Mouse (Mus musculus): ENCODE results near the gene Ccdc127. TPM values are rescaled to one million over a fixed set of nuclear protein-coding genes. Genes with fewer than 3 reads are reported as not detected.

Ccdc127 gene
- 63.9 and 67.0 TPM in 2 replicates for polyA plus RNA-seq (2015; fragmentation: Nextera tagmentation; extraction: Ambion mirVana)

DNA sequence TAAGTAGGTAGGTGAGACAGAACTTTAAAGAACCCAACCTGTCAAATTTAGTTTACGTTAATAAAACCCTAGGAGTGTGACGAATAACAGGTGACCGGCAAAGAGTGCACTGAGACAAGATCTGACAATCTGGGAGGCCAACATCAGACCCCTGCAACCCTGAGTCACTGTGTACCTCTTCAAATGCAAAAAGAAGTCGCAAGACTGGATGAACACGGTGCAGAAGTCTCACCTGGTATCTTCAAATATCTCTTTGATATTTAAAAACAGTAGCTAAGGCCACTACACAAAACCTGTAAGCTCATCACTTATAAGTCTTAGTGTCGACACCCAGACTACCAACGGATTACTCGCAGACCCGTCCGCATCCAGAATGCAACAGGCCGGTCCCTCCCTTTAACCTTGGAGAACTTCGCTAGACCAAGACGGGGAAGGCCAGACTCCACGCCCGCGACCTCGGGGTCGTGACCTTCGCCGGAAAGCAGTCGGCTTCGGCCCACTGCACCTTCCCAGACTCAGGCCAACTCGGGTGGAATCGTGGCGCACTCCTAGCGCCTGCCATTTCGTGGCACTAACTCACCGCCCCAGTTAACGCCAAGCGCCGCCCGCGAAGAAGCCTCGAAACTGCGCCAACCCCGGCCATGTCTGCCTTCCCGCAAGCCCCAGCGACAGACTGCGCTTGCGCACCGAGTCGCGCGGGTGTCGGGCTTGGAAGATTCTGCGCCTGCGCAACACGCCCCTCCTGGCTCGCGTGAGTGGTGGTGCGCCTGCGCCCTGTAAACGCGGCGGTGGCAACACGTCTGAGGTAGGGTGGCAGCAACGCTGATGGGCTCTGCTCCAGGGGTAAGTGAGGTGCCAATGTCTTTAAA, at the start of gene Ccdc127, which contains the start of gene Sdha:
Gene Ccdc127 (plus strand): TSS at position 744 of the 869 bp plus-strand sequence.
Gene Sdha (minus strand): TSS at position 715 of the 869 bp plus-strand sequence.
- ATAC-seq (ENCODE audit: insufficient number of reproducible peaks, low FRiP score, low TSS enrichment, low read depth), result peak; percentile 97
- H3K4me3 ChIP-seq, result peak within 1 kb of the TSS; percentile 78
- peak within 1 kb of the TSS; percentile 88 for H3K27ac ChIP-seq
- H3K9ac ChIP-seq, result peak within 1 kb of the TSS; percentile 82
- under 1% methylated on average over 57 of the region's 57 CpGs for WGBS
- peaks cover 15% of the 10 kb centered on the region; the same call in 1 of the 2 replicates for H3K36me3 ChIP-seq
- no peaks in the 10 kb centered on the region for H3K9me3 ChIP-seq
- H3K4me2 ChIP-seq, result peak within 1 kb of the TSS; percentile 48
- H3K27me3 ChIP-seq, result no peaks in the 10 kb centered on the region
- H3K4me1 ChIP-seq, result peaks cover 10% of the 10 kb centered on the region

DNA sequence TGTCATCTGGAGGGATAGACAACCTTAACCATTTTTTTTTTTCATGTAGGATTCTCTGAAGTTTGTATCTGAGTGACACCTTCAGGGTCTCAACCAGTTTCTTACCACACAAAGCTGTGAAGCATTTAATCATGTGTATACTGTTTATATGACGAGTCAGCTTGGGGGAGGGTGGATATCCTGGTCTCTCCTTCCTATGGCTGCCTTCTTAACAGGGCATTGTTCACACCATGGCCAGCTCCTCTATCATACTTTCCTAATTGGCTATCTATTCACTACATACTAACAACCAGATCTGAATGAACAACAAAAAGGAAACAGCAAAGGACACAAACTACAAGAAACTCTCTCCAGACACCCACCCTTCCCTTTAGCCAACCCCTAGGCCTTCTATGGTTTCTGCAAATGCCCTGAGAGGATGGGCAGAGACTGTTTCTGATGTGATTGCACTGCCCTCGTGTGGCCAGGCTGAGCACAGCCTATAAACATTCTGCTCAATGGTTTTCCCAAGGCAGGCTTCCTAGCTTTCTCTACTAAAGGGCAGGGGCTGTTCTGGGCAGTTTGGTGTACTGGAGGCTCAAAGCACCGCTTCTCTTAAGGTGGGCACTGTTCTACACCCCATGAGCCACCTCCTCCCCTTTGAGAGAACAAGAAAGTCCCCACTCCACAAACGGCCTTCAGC, 49.0 kb upstream of the Ccdc127 start:
- H3K9ac ChIP-seq, result no peak overlapping the region
- 0 out of 2 replicates have a peak, but pooled peaks have one; percentile 4 for ATAC-seq (ENCODE audit: insufficient number of reproducible peaks, low FRiP score, low TSS enrichment, low read depth)
- peaks cover 35% of the 10 kb centered on the region for H3K36me3 ChIP-seq
- 43% methylated on average over 4 of the region's 4 CpGs for WGBS
- no peaks in the 10 kb centered on the region for H3K4me1 ChIP-seq
- peak overlapping the region; percentile 12; the same call in 1 of the 2 replicates for H3K27ac ChIP-seq
- H3K4me2 ChIP-seq, result no peak overlapping the region
- H3K9me3 ChIP-seq, result no peaks in the 10 kb centered on the region
- no peaks in the 10 kb centered on the region for H3K27me3 ChIP-seq
- no peak overlapping the region for H3K4me3 ChIP-seq

DNA sequence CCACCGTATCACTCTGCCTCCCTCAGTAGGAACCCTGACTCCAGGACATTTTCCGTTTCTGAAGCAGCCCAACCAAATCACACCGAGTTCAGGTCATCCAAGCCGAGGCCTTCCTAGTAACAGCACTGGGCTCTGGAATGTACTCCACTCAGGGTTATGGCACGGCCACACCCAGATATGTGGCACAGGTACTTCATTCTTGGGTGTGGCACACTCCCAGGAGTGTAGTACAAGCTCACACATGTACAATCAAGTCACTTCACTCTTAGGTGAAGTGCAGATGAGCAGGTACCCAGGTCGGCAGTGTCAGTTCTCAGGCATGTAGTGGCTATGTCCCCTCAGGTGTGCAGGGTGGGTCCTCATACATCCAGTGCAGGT, 48.5 kb upstream of the Ccdc127 start:
- 74% methylated on average over 6 of the region's 6 CpGs for WGBS

DNA sequence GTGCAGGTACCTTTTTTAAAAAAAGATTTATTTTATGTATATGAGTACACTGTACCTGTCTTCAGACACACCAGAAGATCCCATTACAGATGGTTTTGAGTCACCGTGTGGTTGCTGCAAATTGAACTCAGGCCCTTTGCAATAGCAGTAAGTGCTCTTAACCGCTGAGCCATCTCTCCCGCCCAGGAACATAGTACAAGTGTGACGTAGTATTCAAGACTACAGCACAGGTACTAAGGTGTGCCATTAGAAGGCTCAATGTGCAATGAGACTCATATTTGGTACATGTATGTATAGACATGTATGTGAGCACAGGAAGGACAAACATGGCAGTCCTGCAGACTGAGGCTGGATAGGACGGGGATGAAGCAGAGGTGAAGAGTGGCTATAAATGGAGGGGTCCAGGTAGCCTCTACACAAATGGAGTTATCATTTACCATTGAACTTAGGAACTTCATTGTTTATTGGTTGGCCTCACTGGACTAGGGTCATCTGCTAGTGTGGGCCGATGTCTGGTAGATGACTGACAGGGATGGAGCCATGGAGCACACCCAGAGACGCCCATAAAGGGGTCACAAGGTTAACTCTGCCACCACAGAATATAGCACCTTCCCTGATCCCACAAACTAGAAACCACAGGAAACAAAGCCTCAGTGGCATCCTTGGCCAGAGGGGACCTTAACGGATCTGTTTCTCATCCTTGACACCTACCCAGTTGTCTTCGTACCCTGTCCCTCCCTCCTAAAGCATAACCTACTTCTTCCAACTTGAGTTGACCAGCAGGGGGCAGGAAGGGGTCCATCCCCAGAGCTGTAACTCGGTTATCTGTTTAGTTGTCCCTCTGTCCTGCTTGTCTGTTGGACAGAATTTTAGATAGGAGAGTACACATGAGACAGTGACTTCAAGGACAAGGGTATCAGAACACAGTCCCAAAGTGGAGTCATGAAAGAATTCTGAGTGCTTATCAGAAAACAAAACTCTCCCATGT, 47.8 kb upstream of the Ccdc127 start:
- WGBS, result 74% methylated on average over 10 of the region's 10 CpGs
- Histone ChIP-seq H3K27ac (no peak overlapping the region), H3K9ac (no peak overlapping the region), H3K4me3 (no peak overlapping the region), H3K4me1 (no peaks in the 10 kb centered on the region), H3K9me3 (no peaks in the 10 kb centered on the region), H3K36me3 (peaks cover 48% of the 10 kb centered on the region), H3K4me2 (no peak overlapping the region), H3K27me3 (no peaks in the 10 kb centered on the region)
- no peak for ATAC-seq (ENCODE audit: insufficient number of reproducible peaks, low FRiP score, low TSS enrichment, low read depth)

More for the DNA sequence above, 48.5 kb upstream of the Ccdc127 start:
- H3K9ac ChIP-seq, result no peak overlapping the region
- peaks cover 41% of the 10 kb centered on the region for H3K36me3 ChIP-seq
- 0 out of 2 replicates have a peak, but pooled peaks have one; percentile 23 for ATAC-seq (ENCODE audit: insufficient number of reproducible peaks, low FRiP score, low TSS enrichment, low read depth)
- no peaks in the 10 kb centered on the region for H3K27me3 ChIP-seq
- peak overlapping the region; percentile 12; the same call in 1 of the 2 replicates for H3K27ac ChIP-seq
- no peaks in the 10 kb centered on the region for H3K9me3 ChIP-seq
- H3K4me2 ChIP-seq, result no peak overlapping the region
- no peak overlapping the region for H3K4me3 ChIP-seq
- no peaks in the 10 kb centered on the region for H3K4me1 ChIP-seq

DNA sequence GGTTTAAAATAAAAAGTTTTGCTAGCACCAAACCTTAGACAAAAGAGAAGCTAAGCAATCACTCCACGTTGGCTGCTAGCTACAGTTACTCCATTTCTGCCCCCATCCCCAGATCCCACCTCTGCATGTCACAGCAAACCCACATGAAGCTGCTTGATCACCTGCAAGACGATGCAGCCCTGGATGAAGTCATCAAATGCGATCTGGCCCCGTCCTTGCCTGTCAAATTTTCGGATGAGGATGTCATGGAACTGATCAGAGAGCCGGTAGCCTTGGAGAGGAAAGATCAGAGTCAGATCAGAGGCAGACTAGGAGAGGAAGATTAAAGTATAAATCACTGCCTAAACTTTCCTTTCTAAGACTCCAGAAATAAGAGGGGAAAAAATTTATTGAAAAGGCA, 44.7 kb upstream of the Ccdc127 start:
- WGBS, result 88% methylated on average over 6 of the region's 6 CpGs
- no peak for ATAC-seq (ENCODE audit: insufficient number of reproducible peaks, low FRiP score, low TSS enrichment, low read depth)
- Histone ChIP-seq H3K4me3 (no peak overlapping the region), H3K9ac (no peak overlapping the region), H3K9me3 (no peaks in the 10 kb centered on the region), H3K4me2 (no peak overlapping the region), H3K36me3 (peaks cover 72% of the 10 kb centered on the region), H3K27ac (no peak overlapping the region), H3K27me3 (no peaks in the 10 kb centered on the region), H3K4me1 (no peaks in the 10 kb centered on the region)

DNA sequence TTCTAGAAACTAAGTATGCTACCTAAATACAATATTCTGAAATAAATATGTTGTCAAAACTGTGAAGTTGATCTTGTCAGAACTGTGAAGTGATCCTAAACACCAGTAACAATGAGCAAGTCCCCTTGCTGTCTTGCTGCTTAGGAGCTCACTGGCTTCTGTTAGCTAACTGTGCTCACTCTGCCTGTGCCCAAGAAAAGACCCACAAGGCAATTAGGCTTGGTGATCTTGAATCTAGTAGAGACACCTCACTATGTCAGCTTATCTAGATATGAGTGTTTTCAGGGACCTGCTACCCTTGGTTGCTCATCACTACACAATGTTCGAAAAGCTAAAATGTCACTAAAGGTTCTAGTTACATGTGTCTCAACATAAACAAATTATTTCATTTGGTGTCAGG, 44.3 kb upstream of the Ccdc127 start:
- no peak overlapping the region for H3K4me3 ChIP-seq
- H3K4me1 ChIP-seq, result no peaks in the 10 kb centered on the region
- H3K27ac ChIP-seq, result no peak overlapping the region
- H3K27me3 ChIP-seq, result no peaks in the 10 kb centered on the region
- ATAC-seq (ENCODE audit: insufficient number of reproducible peaks, low FRiP score, low TSS enrichment, low read depth), result no peak
- no peak overlapping the region for H3K4me2 ChIP-seq
- peaks cover 76% of the 10 kb centered on the region for H3K36me3 ChIP-seq
- H3K9me3 ChIP-seq, result no peaks in the 10 kb centered on the region
- 95% methylated on average over 1 of the region's 1 CpGs for WGBS
- no peak overlapping the region for H3K9ac ChIP-seq

DNA sequence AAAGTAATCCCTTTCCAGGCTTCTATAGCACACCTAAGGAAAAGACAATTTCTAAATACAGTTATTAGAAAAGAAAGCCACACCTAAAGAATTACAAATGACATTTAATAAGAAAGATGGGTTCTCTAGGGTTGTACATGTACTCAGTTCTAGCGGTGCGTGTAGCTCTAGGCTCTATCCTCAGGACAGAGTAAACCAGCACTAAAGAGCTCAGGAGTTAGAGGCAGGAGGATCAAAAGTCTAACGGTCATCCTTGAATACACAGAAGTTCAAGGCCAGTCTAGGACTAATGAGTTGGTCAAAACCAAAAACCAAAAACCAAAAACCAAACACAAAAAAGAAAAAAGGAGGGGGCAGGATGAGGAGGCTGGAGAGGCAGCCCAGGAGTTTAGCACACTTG, 35.5 kb upstream of the Ccdc127 start:
- Histone ChIP-seq H3K36me3 (peaks cover 18% of the 10 kb centered on the region), H3K27ac (no peak overlapping the region), H3K9ac (no peak overlapping the region), H3K4me3 (no peak overlapping the region), H3K4me2 (no peak overlapping the region), H3K27me3 (no peaks in the 10 kb centered on the region), H3K4me1 (peaks cover 8% of the 10 kb centered on the region; the same call in 1 of the 2 replicates), H3K9me3 (no peaks in the 10 kb centered on the region)
- 92% methylated on average over 3 of the region's 3 CpGs for WGBS
- ATAC-seq (ENCODE audit: insufficient number of reproducible peaks, low FRiP score, low TSS enrichment, low read depth), result no peak

DNA sequence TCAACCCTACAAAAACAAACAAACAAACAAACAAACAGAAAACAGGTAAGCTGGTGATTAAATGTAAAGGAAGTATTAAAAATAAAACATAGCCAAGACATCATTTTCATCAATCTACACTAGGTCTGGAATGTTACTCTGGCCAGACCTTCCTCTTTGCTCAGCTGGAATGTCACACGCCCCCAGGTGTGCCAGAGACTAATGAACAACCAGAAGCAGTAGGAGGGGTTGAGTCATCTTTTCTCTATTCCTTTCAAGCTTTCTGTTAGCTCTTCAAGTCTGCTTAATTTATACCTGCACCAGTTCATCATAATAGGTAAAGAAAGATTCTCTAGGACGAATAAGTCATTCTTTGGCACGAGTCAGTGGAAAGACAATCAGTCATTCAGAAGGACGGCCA, 33.7 kb upstream of the Ccdc127 start:
- 23% methylated on average over 4 of the region's 4 CpGs for WGBS
- Histone ChIP-seq H3K4me2 (peak overlapping the region; percentile 66), H3K36me3 (peaks cover 16% of the 10 kb centered on the region), H3K9ac (peak overlapping the region; percentile 83), H3K4me3 (peak overlapping the region; percentile 96), H3K9me3 (no peaks in the 10 kb centered on the region), H3K27me3 (no peaks in the 10 kb centered on the region), H3K27ac (peak overlapping the region; percentile 81), H3K4me1 (peaks cover 8% of the 10 kb centered on the region; the same call in 1 of the 2 replicates)
- no peak for ATAC-seq (ENCODE audit: insufficient number of reproducible peaks, low FRiP score, low TSS enrichment, low read depth)

DNA sequence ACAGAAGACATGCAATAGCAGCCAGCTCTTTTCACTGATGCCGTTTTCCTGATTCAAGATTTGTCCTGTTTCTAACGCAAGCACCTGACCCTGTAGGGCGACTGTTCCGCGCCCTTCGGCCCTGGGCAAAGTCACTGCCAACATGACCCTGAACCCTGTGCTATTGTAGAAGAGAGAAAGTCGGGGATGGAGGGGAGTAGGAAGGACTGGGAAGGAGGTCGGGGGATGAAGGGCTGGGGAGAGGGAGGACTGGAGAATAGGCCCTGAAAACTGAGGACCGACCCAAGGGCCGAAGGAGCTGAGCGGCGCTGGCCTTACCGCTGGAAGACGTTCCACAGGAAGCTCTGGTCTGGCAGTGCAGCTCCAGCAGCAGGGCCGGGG, 33.3 kb upstream of the Ccdc127 start:
- WGBS, result 3% methylated on average over 15 of the region's 15 CpGs
- Histone ChIP-seq H3K4me2 (peak overlapping the region; percentile 66), H3K27me3 (no peaks in the 10 kb centered on the region), H3K27ac (peak overlapping the region; percentile 81), H3K36me3 (peaks cover 16% of the 10 kb centered on the region), H3K4me1 (peaks cover 8% of the 10 kb centered on the region; the same call in 1 of the 2 replicates), H3K9me3 (no peaks in the 10 kb centered on the region), H3K9ac (peak overlapping the region; percentile 83), H3K4me3 (peak overlapping the region; percentile 96)
- no peak for ATAC-seq (ENCODE audit: insufficient number of reproducible peaks, low FRiP score, low TSS enrichment, low read depth)

DNA sequence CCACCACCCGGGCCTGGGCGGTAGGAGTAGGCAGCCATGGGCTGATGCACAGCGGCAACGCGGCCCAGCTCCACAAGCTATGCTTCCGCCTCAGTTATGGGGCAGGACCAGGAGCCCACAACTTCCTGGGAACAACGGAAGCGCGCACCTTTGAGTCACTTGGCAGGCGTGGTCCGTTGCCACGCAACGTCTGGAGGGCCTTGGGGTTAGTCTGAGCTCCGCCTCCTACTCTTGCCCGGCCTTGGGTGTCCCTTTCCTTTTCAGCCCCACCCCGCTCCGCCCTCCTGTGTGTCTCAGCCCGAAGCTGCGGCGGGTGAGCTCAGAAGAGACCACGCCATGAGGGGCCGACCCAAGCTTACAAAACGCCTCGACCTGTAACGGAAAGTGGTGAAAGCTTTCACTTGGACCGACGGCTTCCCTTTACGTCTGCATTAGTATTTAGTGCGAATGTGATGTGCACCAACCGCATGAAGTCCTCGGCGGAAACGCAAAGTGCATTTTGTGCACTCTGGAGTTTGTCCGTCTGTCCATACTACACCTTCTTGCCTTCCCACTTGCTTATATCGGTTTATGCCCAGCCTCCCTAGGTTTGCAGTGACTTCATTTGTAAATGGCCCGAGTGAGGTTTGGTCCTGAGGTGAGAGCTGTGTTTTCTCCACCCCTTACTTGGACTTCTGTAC, 32.8 kb upstream of the Ccdc127 start, which contains the start of gene Pdcd6:
Gene Pdcd6 (minus strand): TSS at position 411 of the 680 bp plus-strand sequence.
- no peaks in the 10 kb centered on the region for H3K9me3 ChIP-seq
- peak within 1 kb of the TSS; percentile 81 for H3K27ac ChIP-seq
- H3K36me3 ChIP-seq, result peaks cover 22% of the 10 kb centered on the region
- no peaks in the 10 kb centered on the region for H3K27me3 ChIP-seq
- H3K4me2 ChIP-seq, result peak within 1 kb of the TSS; percentile 66
- peak within 1 kb of the TSS; percentile 83 for H3K9ac ChIP-seq
- H3K4me3 ChIP-seq, result peak within 1 kb of the TSS; percentile 96
- under 1% methylated on average over 36 of the region's 36 CpGs for WGBS
- H3K4me1 ChIP-seq, result peaks cover 8% of the 10 kb centered on the region; the same call in 1 of the 2 replicates
- peak; percentile 99 for ATAC-seq (ENCODE audit: insufficient number of reproducible peaks, low FRiP score, low TSS enrichment, low read depth)
